Mouse (Mus musculus) bone marrow macrophage, adult 2 months (primary cell): Measurements from ENCODE around the gene Rere. TPM values are rescaled to one million over a fixed set of nuclear protein-coding genes. Genes with fewer than 3 reads are reported as not detected.

Source experiments
- H3K27ac ChIP-seq: 2 replicates; pipeline ENCODE4 v1.5.1; 2012; ENCODE audit warnings: low read depth, low read length; ENCODE audit not compliant: insufficient read depth
- H3K4me1 ChIP-seq: 2 replicates; pipeline ENCODE4 v1.6.1; 2012; ENCODE audit warnings: low read length; ENCODE audit not compliant: control insufficient read depth, insufficient read depth
- H3K4me3 ChIP-seq: 2 replicates; pipeline ENCODE4 v1.5.1; 2012; ENCODE audit warnings: mild to moderate bottlenecking, low read length, moderate library complexity; ENCODE audit not compliant: insufficient read depth
- CTCF ChIP-seq: IDR thresholded peaks from 2 replicates; pipeline ENCODE4 v1.5.1; 2012; ENCODE audit warnings: low read depth, mild to moderate bottlenecking, low read length, moderate library complexity
- POLR2A ChIP-seq: IDR thresholded peaks from 2 replicates; pipeline ENCODE4 v1.6.1; 2012; ENCODE audit warnings: mild to moderate bottlenecking, low read depth, low read length, borderline replicate concordance
- polyA plus RNA-seq: library from polyadenylated mRNA; stranded (reverse); fragments of >200 nt; gene quantifications from 2 replicates; pipeline ENCODE4 v1.2.4, GENCODE M21; 2012; ENCODE audit not compliant: missing spikeins, insufficient read depth, insufficient read length

Gene Rere
- polyA plus RNA-seq, 1 experiment = 90.2 TPM

- TF ChIP-seq POLR2A (no peak), CTCF (no peak)
These were observed 72.0 kb downstream of the Rere start for GRCm38 (mm10) chr4:150353376-150353900.

GRCm38 (mm10) chr4:150355801-150356200 lies 74.4 kb downstream of the Rere start:
- no peak overlapping the region for H3K27ac ChIP-seq
- TF ChIP-seq POLR2A = no peak
- no peak for TF ChIP-seq CTCF
- peaks cover 25% of the 10 kb centered on the region for H3K4me1 ChIP-seq
- H3K4me3 ChIP-seq = no peak overlapping the region

More at GRCm38 (mm10) chr4:150353376-150353900, 72.0 kb downstream of the Rere start:
- Histone ChIP-seq H3K4me3 (no peak overlapping the region), H3K27ac (no peak overlapping the region), H3K4me1 (peaks cover 38% of the 10 kb centered on the region)

- Histone ChIP-seq H3K4me1 (peaks cover 15% of the 10 kb centered on the region), H3K4me3 (no peak overlapping the region), H3K27ac (no peak overlapping the region)
- TF ChIP-seq CTCF (no peak), POLR2A (no peak)
These were observed 80.7 kb downstream of the Rere start for GRCm38 (mm10) chr4:150361986-150362691.

DNA sequence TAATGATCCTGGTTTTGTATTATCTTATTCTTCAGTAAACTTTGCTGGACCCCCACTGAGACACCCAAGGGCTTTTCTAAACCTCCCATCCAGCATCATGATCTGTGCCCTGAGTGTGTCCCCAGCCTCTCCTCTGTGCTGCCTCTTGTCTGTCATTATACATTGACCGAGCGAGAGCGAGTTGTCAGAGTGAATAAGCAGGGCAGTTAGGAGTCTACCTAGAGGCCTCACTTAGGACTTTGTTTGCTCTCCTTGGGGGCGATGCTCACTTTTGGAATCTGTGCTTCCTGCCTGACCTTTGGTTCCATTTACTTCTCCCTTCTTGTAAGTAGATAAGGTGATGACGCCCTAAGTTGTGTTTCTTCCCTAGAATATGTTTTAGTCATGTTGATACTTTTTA lies 81.4 kb downstream of the Rere start:
- Histone ChIP-seq H3K27ac (no peak overlapping the region), H3K4me1 (peaks cover 15% of the 10 kb centered on the region), H3K4me3 (no peak overlapping the region)
- TF ChIP-seq POLR2A (no peak), CTCF (no peak)

GRCm38 (mm10) chr4:150364786-150365185 lies 83.3 kb downstream of the Rere start:
- Histone ChIP-seq H3K4me1 (peaks cover 15% of the 10 kb centered on the region), H3K27ac (no peak overlapping the region), H3K4me3 (no peak overlapping the region)
- no peak for TF ChIP-seq POLR2A
- TF ChIP-seq CTCF = no peak

GRCm38 (mm10) chr4:150366510-150367208 lies 85.2 kb downstream of the Rere start:
- no peak overlapping the region for H3K27ac ChIP-seq
- H3K4me3 ChIP-seq = no peak overlapping the region
- H3K4me1 ChIP-seq = peaks cover 15% of the 10 kb centered on the region
- TF ChIP-seq CTCF (no peak), POLR2A (no peak)

GRCm38 (mm10) chr4:150371580-150372380 lies 90.3 kb downstream of the Rere start:
- peak overlapping the region; percentile 63 for H3K4me3 ChIP-seq
- TF ChIP-seq POLR2A = no peak
- TF ChIP-seq CTCF = no peak
- H3K27ac ChIP-seq = peak overlapping the region; percentile 51
- H3K4me1 ChIP-seq = peaks cover 38% of the 10 kb centered on the region

DNA sequence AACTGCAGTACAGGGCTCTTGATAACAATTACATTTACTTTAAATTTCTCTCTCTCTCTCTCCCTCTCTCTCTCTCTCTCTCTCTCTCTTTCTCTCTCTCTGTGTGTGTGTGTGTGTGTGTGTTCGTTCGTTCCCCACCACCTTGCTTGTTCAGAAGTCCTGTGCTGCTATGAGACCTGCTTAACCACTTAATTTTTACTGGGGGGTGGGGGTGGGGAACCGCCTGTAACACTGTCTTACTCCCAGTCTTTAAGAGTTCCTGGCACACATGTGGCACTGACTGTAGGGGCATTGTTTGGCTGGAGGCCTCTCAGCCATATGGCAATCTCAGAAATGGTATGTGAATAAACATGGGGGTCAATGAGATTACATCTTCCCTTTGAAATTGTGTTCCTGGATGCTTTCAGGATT lies 91.2 kb downstream of the Rere start:
- H3K4me3 ChIP-seq = peak overlapping the region; percentile 42
- peaks cover 37% of the 10 kb centered on the region for H3K4me1 ChIP-seq
- no peak overlapping the region for H3K27ac ChIP-seq

More for the DNA sequence above, 91.2 kb downstream of the Rere start:
- TF ChIP-seq CTCF (no peak), POLR2A (no peak)
